Mouse (Mus musculus): ENCODE results near the gene Elk4.

- no peak for TF ChIP-seq CTCF (IDR thresholded peaks at IDR 0.05; ENCODE audit: insufficient read depth, low read length)
- TF ChIP-seq POLR2A (IDR thresholded peaks at IDR 0.05; ENCODE audit: borderline replicate concordance, extremely low read depth, low read depth, low read length), result no peak
Observed at GRCm38 (mm10) chr1:131980471-131980870, 26.9 kb upstream of the Elk4 start.

All from lung, adult 2 months (tissue).